Mouse (Mus musculus) heart, embryonic 14.5 days (tissue): ENCODE measurements around the gene Zfp235. TPM values are rescaled to one million over a fixed set of nuclear protein-coding genes. Genes with fewer than 3 reads are reported as not detected.

Source experiments
- ATAC-seq: fragments of 200-750 bp; cut with Nextera tagmentation; 2 replicates; pipeline ENCODE4 v1.8.0; 2017; ENCODE audit warnings: low read depth, moderate TSS enrichment; ENCODE audit not compliant: insufficient number of reproducible peaks, insufficient read depth, low FRiP score
- H3K27ac ChIP-seq, 2 experiments: fragments of 200-500 bp in 1 of 2; fragments of 300-500 bp in 1 of 2; sonication (generic) in 1 of 2; replicated peaks in 1 of 2; 2 replicates each; pipeline ENCODE4 v1.5.1; 2012 to 2014; ENCODE audit warnings: low read depth in 2 of 2, low read length in 2 of 2, control low read depth in 1 of 2, mild to moderate bottlenecking in 1 of 2, mixed read lengths in 1 of 2; ENCODE audit not compliant: control insufficient read depth in 1 of 2, insufficient read depth in 1 of 2
- H3K27me3 ChIP-seq: fragments of 300-500 bp; sonication (generic); 2 replicates; pipeline ENCODE4 v1.6.1; 2014; ENCODE audit warnings: mild to moderate bottlenecking, low read length, control low read depth; ENCODE audit not compliant: control insufficient read depth, insufficient read depth
- H3K36me3 ChIP-seq: fragments of 300-500 bp; sonication (generic); 2 replicates; pipeline ENCODE4 v1.6.1; 2014; ENCODE audit warnings: mild to moderate bottlenecking, control low read depth, low read length, mixed read lengths; ENCODE audit not compliant: control insufficient read depth, insufficient read depth
- H3K4me1 ChIP-seq, 2 experiments: fragments of 200-500 bp in 1 of 2; fragments of 300-500 bp in 1 of 2; sonication (generic) in 1 of 2; 2 replicates each; pipeline ENCODE4 v1.6.1; 2012 to 2014; ENCODE audit warnings: low read length in 2 of 2, control low read depth in 1 of 2, mixed read lengths in 1 of 2; ENCODE audit not compliant: control insufficient read depth in 2 of 2, insufficient read depth in 2 of 2
- H3K4me2 ChIP-seq: fragments of 300-500 bp; sonication (generic); 2 replicates; pipeline ENCODE4 v1.6.1; 2014; ENCODE audit warnings: mild to moderate bottlenecking, low read length
- H3K4me3 ChIP-seq, 2 experiments: fragments of 200-500 bp in 1 of 2; fragments of 300-500 bp in 1 of 2; sonication (generic) in 1 of 2; 2 replicates each; pipeline ENCODE4 v1.5.1; 2012 to 2014; ENCODE audit warnings: low read length in 2 of 2, mild to moderate bottlenecking in 2 of 2, control low read depth in 1 of 2, low read depth in 1 of 2, moderate library complexity in 1 of 2; ENCODE audit not compliant: control insufficient read depth in 1 of 2, insufficient read depth in 1 of 2
- H3K9ac ChIP-seq: fragments of 300-500 bp; sonication (generic); 2 replicates; pipeline ENCODE4 v1.6.1; 2014; ENCODE audit warnings: mild to moderate bottlenecking, low read length
- H3K9me3 ChIP-seq: fragments of 300-500 bp; sonication (generic); 2 replicates; pipeline ENCODE4 v1.6.1; 2016; ENCODE audit warnings: low read length, control low read depth; ENCODE audit not compliant: control insufficient read depth
- WGBS: fragments of 180-500 bp; shearing (Covaris S2); extraction: QIAGEN DNeasy Blood & Tissue Kit; methylation state at CpG from one replicate; pipeline ENCODE4 v1.1.7; 2014; 5-methylcytosine and 5-hydroxymethylcytosine counted together
- polyA plus RNA-seq: library from polyadenylated mRNA; unstranded; fragments of >200 nt; fragmentation: Nextera tagmentation; extraction: Ambion mirVana; gene quantifications from 2 replicates; pipeline ENCODE4 v1.2.1, GENCODE M21; 2014

Gene Zfp235
- polyA plus RNA-seq, 1 experiment from 2014 or later = 8.7 TPM

GRCm38 (mm10) chr7:24174618-24175336 lies 40.8 kb downstream of the Zfp235 start, which contains the start of gene Zfp114:
Gene Zfp114, plus strand, starts transcription at chr7:24175060.
- H3K27me3 ChIP-seq = no peaks in the 10 kb centered on the region
- peaks cover 2 to 6% of the 10 kb centered on the region in 2 experiments; a peak in 2 of 4 replicates for H3K4me1 ChIP-seq
- no peaks in the 10 kb centered on the region for H3K9me3 ChIP-seq
- H3K36me3 ChIP-seq = no peaks in the 10 kb centered on the region
- 12% methylated on average over 23 of the region's 23 CpGs for WGBS
- H3K4me2 ChIP-seq = peak within 1 kb of the TSS; percentile 64
- peak within 1 kb of the TSS in 1 of 2 experiments; percentile 66; a peak in 1 of 4 replicates for H3K27ac ChIP-seq
- peak within 1 kb of the TSS; percentile 77 for H3K9ac ChIP-seq
- ATAC-seq = peak; percentile 56; the same call in 1 of the 2 replicates
- peak within 1 kb of the TSS; percentile 63 to 88 for H3K4me3 ChIP-seq

GRCm38 (mm10) chr7:24175337-24175711 lies 41.4 kb downstream of the Zfp235 start:
- peaks cover 2 to 6% of the 10 kb centered on the region in 2 experiments; a peak in 2 of 4 replicates for H3K4me1 ChIP-seq
- 0 out of 4 replicates have a peak overlapping the region, but pooled peaks of 1 of the 2 experiments have one; percentile 66 for H3K27ac ChIP-seq
- H3K9ac ChIP-seq = peak overlapping the region; percentile 77
- ATAC-seq = no peak
- no peaks in the 10 kb centered on the region for H3K27me3 ChIP-seq
- H3K4me3 ChIP-seq = peak overlapping the region; percentile 63 to 88
- peak overlapping the region; percentile 64 for H3K4me2 ChIP-seq
- WGBS = 49% methylated on average over 6 of the region's 6 CpGs
- no peaks in the 10 kb centered on the region for H3K9me3 ChIP-seq
- no peaks in the 10 kb centered on the region for H3K36me3 ChIP-seq

- Histone ChIP-seq H3K27me3 (no peaks in the 10 kb centered on the region), H3K4me2 (no peak overlapping the region), H3K27ac (no peak overlapping the region), H3K4me3 (no peak overlapping the region), H3K4me1 (no peaks in the 10 kb centered on the region), H3K9ac (no peak overlapping the region), H3K36me3 (no peaks in the 10 kb centered on the region), H3K9me3 (no peaks in the 10 kb centered on the region)
- no peak for ATAC-seq
- WGBS = 67% methylated on average over 1 of the region's 1 CpGs
Observed at GRCm38 (mm10) chr7:24187611-24188010, 53.6 kb downstream of the Zfp235 start.

- Histone ChIP-seq H3K9ac (no peak overlapping the region), H3K36me3 (peaks cover 4% of the 10 kb centered on the region; the same call in 1 of the 2 replicates), H3K27me3 (no peaks in the 10 kb centered on the region), H3K4me3 (no peak overlapping the region), H3K4me2 (no peak overlapping the region), H3K27ac (no peak overlapping the region), H3K9me3 (0 out of 2 replicates have a peak, but pooled peaks cover 7% of the 10 kb centered on the region), H3K4me1 (no peaks in the 10 kb centered on the region)
- no peak for ATAC-seq
- WGBS = 60% methylated on average over 4 of the region's 4 CpGs
Observed at GRCm38 (mm10) chr7:24188901-24189570, 55.1 kb downstream of the Zfp235 start.

GRCm38 (mm10) chr7:24189571-24189944 lies 55.6 kb downstream of the Zfp235 start:
- no peaks in the 10 kb centered on the region for H3K4me1 ChIP-seq
- no peaks in the 10 kb centered on the region for H3K27me3 ChIP-seq
- H3K9me3 ChIP-seq = 0 out of 2 replicates have a peak, but pooled peaks cover 7% of the 10 kb centered on the region
- H3K4me3 ChIP-seq = no peak overlapping the region
- H3K36me3 ChIP-seq = peaks cover 10% of the 10 kb centered on the region
- no peak overlapping the region for H3K4me2 ChIP-seq
- ATAC-seq = no peak
- 25% methylated on average over 5 of the region's 5 CpGs for WGBS
- H3K9ac ChIP-seq = no peak overlapping the region
- H3K27ac ChIP-seq = no peak overlapping the region

- Histone ChIP-seq H3K4me1 (no peaks in the 10 kb centered on the region), H3K9me3 (0 out of 2 replicates have a peak, but pooled peaks cover 7% of the 10 kb centered on the region), H3K36me3 (peaks cover 11% of the 10 kb centered on the region), H3K4me2 (no peak overlapping the region), H3K9ac (no peak overlapping the region), H3K27me3 (no peaks in the 10 kb centered on the region), H3K27ac (no peak overlapping the region), H3K4me3 (no peak overlapping the region)
- WGBS = 65% methylated on average over 2 of the region's 2 CpGs
- no peak for ATAC-seq
Observed at GRCm38 (mm10) chr7:24191361-24191760, 57.4 kb downstream of the Zfp235 start.
